ENCODE assay signal across 23 mouse cellular contexts in the genomic region with DNA sequence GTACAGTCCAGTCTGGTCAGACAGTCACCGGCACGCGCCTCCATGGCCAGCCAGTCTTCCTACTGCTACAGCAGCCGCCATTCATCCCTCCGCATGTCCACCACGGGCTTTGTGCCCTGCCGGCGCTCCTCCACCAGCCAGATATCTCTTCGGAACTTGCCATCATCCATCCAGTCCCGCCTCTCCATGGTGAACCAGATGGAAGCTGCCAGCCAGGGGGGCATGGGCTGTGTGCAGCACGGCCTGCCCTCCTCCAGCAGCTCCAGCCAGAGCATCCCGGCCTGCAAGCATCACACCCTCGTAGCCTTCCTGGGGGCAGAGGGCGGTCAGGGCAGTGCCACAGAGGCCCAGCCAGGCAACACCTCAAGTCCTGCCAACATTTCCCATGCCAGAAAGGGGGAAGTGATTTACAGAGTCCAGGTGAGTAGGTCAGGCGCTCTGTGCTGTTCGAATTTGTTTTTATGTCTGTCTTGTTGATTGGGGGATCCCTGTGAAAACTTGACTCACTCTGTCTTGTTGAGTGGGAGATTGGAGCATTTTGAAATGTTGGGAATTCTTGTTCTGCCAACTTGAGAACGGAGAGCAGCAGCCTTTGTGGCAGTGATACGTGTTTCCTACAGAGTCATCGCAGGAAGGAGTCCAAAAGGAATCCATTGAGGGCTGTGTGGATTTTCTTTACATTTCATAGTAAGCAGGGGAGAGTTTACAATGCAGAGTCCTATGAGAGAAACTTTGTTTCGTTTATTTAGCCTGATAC.
A peak's percentile ranks its signal among the peaks of the same experiment; 100 is the strongest.
DNase-seq lines count a peak whose midpoint lies in the region; ATAC-seq lines count a peak whose summit lies in the region.
"Had no signal": no experiment of that assay in that cellular context is flagged by ENCODE, and none has a peak within 500 bp of the region (broad histone marks: within the 10 kb centered on the region; RNA-seq: fewer than 3 reads in every experiment).

No protein-coding gene starts in this region.

- H3K27ac ChIP-seq in intestine, embryonic 14.5 days (ENCODE audit: low read depth): peak overlapping the region; percentile 62
- H3K27ac ChIP-seq in intestine, embryonic 15.5 days: no peak overlapping the region
- H3K27ac ChIP-seq: embryonic facial prominence, embryonic 12.5 days; forebrain, embryonic 13.5 days; heart, embryonic 10.5 days; hindbrain, embryonic 10.5 days; kidney, embryonic 15.5 days; liver, embryonic 13.5 days; macrophage; midbrain, embryonic 10.5 days had no signal

- H3K36me3 ChIP-seq in intestine, embryonic 14.5 days (ENCODE audit: control insufficient read depth, insufficient read depth, low read length): peaks cover 72% of the 10 kb centered on the region
- peaks cover 8% of the 10 kb centered on the region; the same call in 1 of the 2 replicates for H3K36me3 ChIP-seq in intestine, embryonic 15.5 days

- H3K4me2 ChIP-seq in intestine, embryonic 14.5 days (ENCODE audit: low read length): no peak overlapping the region
- no peak overlapping the region for H3K4me2 ChIP-seq in intestine, embryonic 15.5 days (replicated peaks)
- H3K4me2 ChIP-seq: embryonic facial prominence, embryonic 12.5 days; forebrain, embryonic 13.5 days; kidney, embryonic 15.5 days; liver, embryonic 13.5 days; lung, embryonic 14.5 days had no signal

- no peak for DNase-seq in frontal cortex, postnatal 36 days (ENCODE audit: low spot score in 2 of 2)
- DNase-seq in intestine, embryonic 14.5 days (ENCODE audit: low spot score): no peak
- peak; percentile 58 for DNase-seq in brain, adult 2 months (ENCODE audit: low read depth, low spot score)
- peak; percentile 35 to 48 for DNase-seq in cerebellum, postnatal 25 days
- no peak for DNase-seq in gastrocnemius, adult 18-20 months (ENCODE audit: low spot score)
- DNase-seq in adrenal gland, postnatal 10 days: no peak
- DNase-seq: adrenal gland, postnatal 14 days; gastrocnemius, postnatal 25 days; liver, embryonic 13.5 days; lung, embryonic 14.5 days; right cerebral cortex, postnatal 4 days; thymus, postnatal 36 days had no signal

- H3K9ac ChIP-seq in intestine, embryonic 14.5 days (ENCODE audit: low read length): no peak overlapping the region
- H3K9ac ChIP-seq in intestine, embryonic 15.5 days: no peak overlapping the region
- H3K9ac ChIP-seq: embryonic facial prominence, embryonic 12.5 days; forebrain, embryonic 13.5 days; kidney, embryonic 15.5 days; liver, embryonic 13.5 days; lung, embryonic 14.5 days had no signal

- 73% methylated on average over 20 of the region's 20 CpGs for WGBS in intestine, embryonic 14.5 days
- 72% methylated on average over 20 of the region's 20 CpGs for WGBS in intestine, embryonic 15.5 days

- peak; percentile 79 for ATAC-seq in frontal cortex, adult (ENCODE audit: low TSS enrichment)
- ATAC-seq in intestine, embryonic 14.5 days (replicated peaks; ENCODE audit: low FRiP score, low TSS enrichment, low read depth): no peak
- ATAC-seq in intestine, embryonic 15.5 days: no peak
- ATAC-seq: activated CD4-positive, CD25-positive, alpha-beta regulatory T cell, adult 4 months; forebrain, embryonic 13.5 days had no signal

- no peaks in the 10 kb centered on the region for H3K9me3 ChIP-seq in intestine, embryonic 14.5 days (ENCODE audit: control insufficient read depth, low read length)
- H3K9me3 ChIP-seq in intestine, embryonic 15.5 days: no peaks in the 10 kb centered on the region
- H3K9me3 ChIP-seq: embryonic facial prominence, embryonic 12.5 days; forebrain, embryonic 13.5 days; heart, embryonic 10.5 days; hindbrain, embryonic 10.5 days; kidney, embryonic 15.5 days; liver, embryonic 13.5 days; midbrain, embryonic 10.5 days had no signal

- no peaks in the 10 kb centered on the region for H3K27me3 ChIP-seq in intestine, embryonic 14.5 days (replicated peaks; ENCODE audit: control insufficient read depth, insufficient read depth, low read length)
- no peaks in the 10 kb centered on the region for H3K27me3 ChIP-seq in intestine, embryonic 15.5 days (replicated peaks)
- H3K27me3 ChIP-seq: embryonic facial prominence, embryonic 12.5 days; forebrain, embryonic 13.5 days; kidney, embryonic 15.5 days; liver, embryonic 13.5 days had no signal

- peaks cover 12% of the 10 kb centered on the region; the same call in 1 of the 2 replicates for H3K4me1 ChIP-seq in intestine, embryonic 14.5 days (replicated peaks; ENCODE audit: control insufficient read depth, insufficient read depth, low read length)
- H3K4me1 ChIP-seq in intestine, embryonic 15.5 days (replicated peaks): peaks cover 7% of the 10 kb centered on the region
- H3K4me1 ChIP-seq: embryonic facial prominence, embryonic 12.5 days; forebrain, embryonic 13.5 days; hindbrain, embryonic 10.5 days; liver, embryonic 13.5 days had no signal

- no peak overlapping the region for H3K4me3 ChIP-seq in intestine, embryonic 14.5 days (ENCODE audit: low read depth, low read length)
- H3K4me3 ChIP-seq in intestine, embryonic 15.5 days (replicated peaks): no peak overlapping the region
- H3K4me3 ChIP-seq: embryonic facial prominence, embryonic 12.5 days; erythroblast, embryonic 14.5 days; forebrain, embryonic 13.5 days; heart, embryonic 10.5 days; hindbrain, embryonic 10.5 days; kidney, embryonic 15.5 days; liver, embryonic 13.5 days; midbrain, embryonic 10.5 days had no signal

Comparison
In these comparisons a context has a peak if more than half of its experiments do, and no peak if none do; other contexts are left out.
1. DNase-seq: peak in brain, adult 2 months (single experiment) and cerebellum, postnatal 25 days (2 of 2); none in frontal cortex, postnatal 36 days (0 of 2), intestine, embryonic 14.5 days (single experiment), gastrocnemius, adult 18-20 months (single experiment) and adrenal gland, postnatal 10 days (single experiment).